7 mouse cellular contexts compared by ENCODE assay signal in the genomic region with DNA sequence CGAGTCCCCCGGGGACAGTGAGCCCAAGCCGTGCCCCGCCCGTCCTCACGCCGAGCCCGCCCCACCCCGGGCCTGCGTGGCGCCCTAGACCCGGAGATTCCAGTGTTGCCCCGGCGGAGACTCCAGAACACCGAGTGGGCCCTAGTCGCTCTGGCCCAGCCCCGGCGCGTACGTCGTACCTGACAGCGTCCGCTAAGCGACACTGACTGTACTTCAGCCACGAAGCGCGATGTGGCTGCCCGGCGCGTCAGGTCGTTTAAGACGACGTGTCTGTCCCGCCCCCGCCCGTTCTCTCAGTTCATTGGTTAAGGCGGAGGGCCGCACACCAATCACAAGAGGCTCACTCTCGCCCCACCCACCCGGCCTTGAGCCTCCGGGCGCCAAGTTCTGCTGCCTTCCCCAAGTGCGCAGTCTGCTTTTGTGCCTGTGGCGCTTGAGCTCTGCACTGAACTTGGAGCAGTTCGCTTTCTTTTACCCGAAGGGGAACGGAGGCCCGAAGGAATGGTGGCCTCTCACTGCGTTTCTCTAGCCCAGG. TPM values are rescaled to one million over a fixed set of nuclear protein-coding genes. Genes with fewer than 3 reads are reported as not detected.
DNase-seq lines count a peak whose midpoint lies in the region; ATAC-seq lines count a peak whose summit lies in the region.

Oat (minus strand) TSS at position 283 of the 535 bp plus-strand sequence.

- peak within 1 kb of the TSS; percentile 57 for H3K4me2 ChIP-seq in embryonic facial prominence, embryonic 12.5 days (replicated peaks)
- peak within 1 kb of the TSS; percentile 75 for H3K4me2 ChIP-seq in limb, embryonic 11.5 days (ENCODE audit: low read depth, severe bottlenecking)
- peak within 1 kb of the TSS; percentile 81 for H3K4me2 ChIP-seq in midbrain, embryonic 14.5 days (ENCODE audit: low read length)

- peak within 1 kb of the TSS; percentile 88 for H3K27ac ChIP-seq in embryonic facial prominence, embryonic 12.5 days
- H3K27ac ChIP-seq in limb, embryonic 11.5 days (replicated peaks; ENCODE audit: low read depth, low read length), result peak within 1 kb of the TSS; percentile 75
- H3K27ac ChIP-seq in midbrain, embryonic 14.5 days (replicated peaks; ENCODE audit: low read depth, low read length), result peak within 1 kb of the TSS; percentile 80

- peak within 1 kb of the TSS; percentile 57 for H3K9ac ChIP-seq in embryonic facial prominence, embryonic 12.5 days
- H3K9ac ChIP-seq in limb, embryonic 11.5 days (ENCODE audit: low read length), result peak within 1 kb of the TSS; percentile 74
- peak within 1 kb of the TSS; percentile 55 for H3K9ac ChIP-seq in midbrain, embryonic 14.5 days (replicated peaks; ENCODE audit: low read length)

- no peaks in the 10 kb centered on the region for H3K27me3 ChIP-seq in embryonic facial prominence, embryonic 12.5 days
- no peaks in the 10 kb centered on the region for H3K27me3 ChIP-seq in limb, embryonic 11.5 days (ENCODE audit: control insufficient read depth, insufficient read depth, low read length)
- no peaks in the 10 kb centered on the region for H3K27me3 ChIP-seq in midbrain, embryonic 14.5 days (ENCODE audit: control insufficient read depth, insufficient read depth, low read length)

- peak; percentile 94 for ATAC-seq in embryonic facial prominence, embryonic 12.5 days (ENCODE audit: insufficient number of reproducible peaks, insufficient read depth, low FRiP score, low TSS enrichment)
- peak; percentile 98 for ATAC-seq in limb, embryonic 11.5 days (ENCODE audit: insufficient number of reproducible peaks, low FRiP score, low TSS enrichment, low read depth)
- peak; percentile 97 for ATAC-seq in midbrain, embryonic 14.5 days (ENCODE audit: low FRiP score, low TSS enrichment)

- no peaks in the 10 kb centered on the region for H3K9me3 ChIP-seq in embryonic facial prominence, embryonic 12.5 days
- no peaks in the 10 kb centered on the region for H3K9me3 ChIP-seq in limb, embryonic 11.5 days (ENCODE audit: control insufficient read depth, low read length)
- H3K9me3 ChIP-seq in midbrain, embryonic 14.5 days (ENCODE audit: control insufficient read depth, low read length), result no peaks in the 10 kb centered on the region

- WGBS in embryonic facial prominence, embryonic 12.5 days, result under 1% methylated on average over 49 of the region's 49 CpGs
- under 1% methylated on average over 49 of the region's 49 CpGs for WGBS in limb, embryonic 11.5 days
- WGBS in midbrain, embryonic 14.5 days, result under 1% methylated on average over 49 of the region's 49 CpGs

- peaks cover 20% of the 10 kb centered on the region for H3K4me1 ChIP-seq in embryonic facial prominence, embryonic 12.5 days
- no peaks in the 10 kb centered on the region for H3K4me1 ChIP-seq in limb, embryonic 11.5 days (ENCODE audit: control insufficient read depth, insufficient read depth, low read length)
- no peaks in the 10 kb centered on the region; the same call in 1 of the 2 replicates for H3K4me1 ChIP-seq in midbrain, embryonic 14.5 days (ENCODE audit: control insufficient read depth, insufficient read depth, low read length)

- peak; percentile 94 for DNase-seq in adrenal gland, postnatal 25 days
- peak; percentile 100 for DNase-seq in heart, adult 11 months
- peak; percentile 94 for DNase-seq in kidney, adult 18-20 months
- peak; percentile 95 for DNase-seq in limb, embryonic 11.5 days (ENCODE audit: low spot score)
- DNase-seq in midbrain, embryonic 14.5 days, result peak; percentile 98
- peak; percentile 89 to 92 for DNase-seq in spleen, adult 18-20 months

- H3K4me3 ChIP-seq in embryonic facial prominence, embryonic 12.5 days, result peak within 1 kb of the TSS; percentile 63
- H3K4me3 ChIP-seq in limb, embryonic 11.5 days (ENCODE audit: low read depth, low read length), result peak within 1 kb of the TSS; percentile 59
- peak within 1 kb of the TSS; percentile 67 for H3K4me3 ChIP-seq in midbrain, embryonic 14.5 days (replicated peaks; ENCODE audit: low read depth, low read length)

- H3K36me3 ChIP-seq in embryonic facial prominence, embryonic 12.5 days, result no peaks in the 10 kb centered on the region
- H3K36me3 ChIP-seq in limb, embryonic 11.5 days (ENCODE audit: control insufficient read depth, insufficient read depth, low read length), result no peaks in the 10 kb centered on the region
- no peaks in the 10 kb centered on the region for H3K36me3 ChIP-seq in midbrain, embryonic 14.5 days (ENCODE audit: control insufficient read depth, insufficient read depth, low read length)

RNA-seq across cellular contexts. Expression of gene Oat, which starts in this region (rescaled TPM):
- 111 and 132 TPM in 2 replicates for total RNA-seq in adrenal gland, postnatal 25 days (2021)
- polyA plus RNA-seq in embryonic facial prominence, embryonic 12.5 days (2016; fragmentation: Nextera tagmentation; extraction: Ambion mirVana), result 157 and 159 TPM in 2 replicates
- polyA plus RNA-seq in limb, embryonic 11.5 days (2014; fragmentation: Nextera tagmentation; extraction: Ambion mirVana), result 136 and 139 TPM in 2 replicates
- polyA plus RNA-seq in midbrain, embryonic 14.5 days (2014; fragmentation: Nextera tagmentation; extraction: Ambion mirVana), result 75.5 and 88.2 TPM in 2 replicates

Comparison
In these comparisons a context has a peak if more than half of its experiments do, and no peak if none do; other contexts are left out.
1. Peak in every context shown above with its lines: DNase-seq, ATAC-seq, H3K4me3 ChIP-seq and H3K27ac ChIP-seq.